Mouse (Mus musculus): Measurements from ENCODE around the gene Pdzd4. TPM values are rescaled to one million over a fixed set of nuclear protein-coding genes. Genes with fewer than 3 reads are reported as not detected.

Gene Pdzd4
- total RNA-seq, 2 experiments from 2014 or later = 113 to 120 TPM

DNA sequence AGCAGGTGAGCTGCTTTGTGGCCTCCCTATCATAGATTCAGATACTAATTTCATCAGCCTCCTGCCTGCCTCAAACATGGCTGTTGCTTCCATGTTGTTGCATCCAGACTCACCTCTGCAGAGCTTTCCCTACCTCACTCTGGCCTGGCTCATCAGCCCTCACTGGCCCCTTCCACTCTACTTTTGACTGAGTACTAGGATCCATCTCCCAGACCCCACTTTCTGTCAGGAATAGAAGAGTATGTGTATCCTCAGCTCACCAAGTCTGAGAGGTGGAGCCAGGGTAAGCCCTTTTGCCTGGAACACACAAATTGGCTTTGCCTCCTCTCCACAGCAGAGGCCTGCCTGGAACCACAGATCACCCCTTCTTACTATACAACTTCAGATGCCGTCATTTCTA, 36.3 kb downstream of the Pdzd4 start:
- no peak for DNase-seq (ENCODE audit: low spot score in 2 of 2)
- intact Hi-C loops (cut with DNase I) = loop anchor here (5.0 kb wide), 1 partner anchor 71 kb away; the partner anchor contains the start of genes Abcd1 and Bcap31

DNA sequence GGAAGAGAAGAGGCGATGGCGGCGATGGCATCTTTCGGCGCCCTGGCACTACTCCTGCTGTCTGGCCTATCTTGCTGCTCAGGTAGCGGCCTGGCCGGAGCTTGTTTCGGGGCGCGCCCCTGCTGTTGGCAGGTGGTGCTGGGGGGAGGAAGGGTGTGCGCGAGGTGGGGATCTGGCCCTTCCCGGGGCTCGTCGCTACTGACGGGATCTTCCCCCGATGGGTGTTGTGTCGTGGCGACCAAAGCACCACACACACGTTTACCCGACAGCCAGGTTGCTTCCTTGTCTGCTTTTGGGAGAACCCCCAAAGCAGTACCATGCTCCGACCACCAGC, 37.6 kb downstream of the Pdzd4 start:
- DNase-seq (ENCODE audit: low spot score in 2 of 2) = no peak
- intact Hi-C loops (cut with DNase I) = loop anchor here (5.0 kb wide), 1 partner anchor 70 kb away; the partner anchor contains the start of genes Abcd1 and Bcap31

DNA sequence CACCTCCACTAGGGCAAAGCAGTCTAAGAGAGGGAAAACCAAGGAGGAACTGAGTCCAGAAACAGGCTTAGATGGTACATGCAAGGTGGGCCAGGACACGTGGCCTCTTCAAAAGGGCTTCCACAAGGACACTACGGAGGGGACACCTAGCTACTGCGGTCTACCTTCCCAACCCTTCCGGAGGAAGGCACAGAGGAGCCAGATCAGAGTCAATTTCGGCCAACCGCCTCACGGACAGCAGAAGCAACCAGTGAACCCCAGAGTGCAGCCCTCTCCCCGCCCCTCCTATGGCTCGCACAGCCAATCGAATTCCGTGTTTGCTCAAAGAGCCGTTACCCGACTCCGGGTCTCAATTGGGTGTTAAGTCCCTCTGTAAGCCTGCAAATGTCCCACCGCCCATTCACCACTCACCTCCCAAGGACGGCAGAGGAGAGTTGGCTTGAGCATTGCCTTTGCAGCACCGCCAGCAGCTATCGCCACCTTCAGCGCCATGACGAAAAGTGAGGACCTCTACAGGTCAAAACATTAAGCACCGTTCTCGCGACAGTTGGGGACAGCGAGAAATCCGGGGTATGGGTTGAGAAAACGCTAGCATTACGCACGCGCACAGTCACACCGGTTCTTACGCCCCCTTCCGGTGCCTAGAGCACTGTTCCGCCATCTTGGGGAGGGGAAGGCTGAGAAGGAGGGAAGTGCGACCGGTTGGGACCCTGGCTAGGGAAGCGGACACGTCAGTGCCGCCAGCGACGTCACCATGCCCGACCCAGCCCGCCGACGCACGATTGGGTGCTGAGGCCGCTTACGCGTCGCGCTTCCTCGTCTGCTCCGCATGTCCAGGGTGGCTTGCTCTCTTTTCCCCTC, 38.2 kb downstream of the Pdzd4 start, which contains the start of the genes Idh3g and Ssr4:
Gene Idh3g, minus strand, starts transcription at position 534 of the 861 bp plus-strand sequence.
Gene Ssr4, plus strand, starts transcription at position 665 of the 861 bp plus-strand sequence.
- peak; percentile 91 to 95 for DNase-seq (ENCODE audit: low spot score in 2 of 2)
- intact Hi-C loops (cut with DNase I) = loop anchor here (5.0 kb wide), 1 partner anchor 69 kb away; the partner anchor contains the start of genes Abcd1 and Bcap31

DNA sequence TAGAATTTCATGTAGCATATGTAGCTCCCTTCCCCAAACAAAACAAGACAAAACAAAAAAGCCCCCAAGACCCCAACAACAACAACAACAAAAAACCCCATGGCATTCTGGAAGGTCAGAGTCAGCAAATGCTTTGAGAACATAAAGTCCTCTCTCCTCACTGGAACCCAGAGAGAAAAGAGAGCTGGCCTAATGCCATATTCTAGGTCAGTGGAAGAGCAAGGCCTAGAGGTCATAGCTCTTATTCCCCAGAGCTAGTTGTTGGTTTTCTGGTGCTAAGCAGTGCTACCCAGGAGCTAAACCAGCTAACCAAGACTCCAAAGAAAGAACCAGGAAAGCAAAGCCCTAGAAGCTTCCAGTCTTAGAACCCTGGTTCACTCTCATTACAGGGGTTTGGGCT, 39.1 kb downstream of the Pdzd4 start:
- intact Hi-C loops (cut with DNase I) = loop anchor here (5.0 kb wide), 1 partner anchor 68 kb away; the partner anchor contains the start of genes Abcd1 and Bcap31

DNA sequence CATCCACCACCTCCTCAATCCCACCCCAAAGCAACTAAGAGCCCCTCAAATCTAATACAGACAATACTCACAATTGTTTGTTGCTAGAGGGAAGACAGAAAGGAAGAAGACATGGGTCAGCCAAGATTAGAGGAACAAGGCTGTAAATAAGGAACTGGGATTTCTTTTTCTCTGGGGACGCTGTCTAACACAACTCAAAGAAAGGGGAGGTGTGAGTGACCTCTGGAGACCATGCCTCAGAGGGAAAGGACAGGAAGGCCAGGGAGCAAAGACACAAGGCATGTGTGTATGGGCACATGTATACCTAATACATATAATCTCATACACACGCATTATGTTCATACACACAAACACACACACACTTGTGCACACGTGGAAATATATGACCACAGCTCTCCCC, 42.5 kb downstream of the Pdzd4 start:
- DNase-seq (ENCODE audit: low spot score in 2 of 2) = no peak
- intact Hi-C loops (cut with DNase I) = no loop called here

More for the DNA sequence above, 39.1 kb downstream of the Pdzd4 start:
- no peak for DNase-seq (ENCODE audit: low spot score in 2 of 2)

DNA sequence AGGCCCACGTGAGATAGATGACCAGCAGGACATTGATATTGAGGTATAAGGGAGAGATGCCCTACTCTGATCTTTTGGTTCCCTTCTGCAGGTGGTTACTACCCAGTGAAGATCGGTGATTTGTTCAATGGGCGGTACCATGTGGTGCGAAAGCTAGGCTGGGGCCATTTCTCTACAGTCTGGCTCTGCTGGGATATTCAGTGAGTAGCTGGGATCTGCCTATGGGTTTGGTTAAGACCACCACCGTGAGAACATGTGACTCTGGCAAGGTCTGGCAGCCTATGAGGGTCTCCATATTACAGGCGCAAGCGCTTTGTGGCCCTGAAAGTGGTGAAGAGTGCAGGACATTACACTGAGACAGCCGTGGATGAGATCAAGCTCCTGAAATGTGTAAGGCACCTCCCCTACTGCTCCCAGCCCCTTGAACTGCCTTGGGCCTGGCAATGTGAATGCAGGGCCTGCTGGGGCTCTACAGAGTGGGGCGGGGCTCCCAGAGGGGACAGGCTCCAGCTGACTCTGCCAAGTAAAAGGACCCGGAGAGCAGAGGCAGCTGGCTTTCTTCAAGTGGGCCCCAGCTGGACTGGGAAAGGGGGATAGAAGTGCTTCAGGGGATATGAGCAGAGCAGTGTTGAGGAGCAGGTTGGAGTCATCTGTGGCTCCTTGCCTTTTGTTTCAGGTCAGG, 49.8 kb downstream of the Pdzd4 start:
- no peak for DNase-seq (ENCODE audit: low spot score in 2 of 2)
- intact Hi-C loops (cut with DNase I) = no loop called here

DNA sequence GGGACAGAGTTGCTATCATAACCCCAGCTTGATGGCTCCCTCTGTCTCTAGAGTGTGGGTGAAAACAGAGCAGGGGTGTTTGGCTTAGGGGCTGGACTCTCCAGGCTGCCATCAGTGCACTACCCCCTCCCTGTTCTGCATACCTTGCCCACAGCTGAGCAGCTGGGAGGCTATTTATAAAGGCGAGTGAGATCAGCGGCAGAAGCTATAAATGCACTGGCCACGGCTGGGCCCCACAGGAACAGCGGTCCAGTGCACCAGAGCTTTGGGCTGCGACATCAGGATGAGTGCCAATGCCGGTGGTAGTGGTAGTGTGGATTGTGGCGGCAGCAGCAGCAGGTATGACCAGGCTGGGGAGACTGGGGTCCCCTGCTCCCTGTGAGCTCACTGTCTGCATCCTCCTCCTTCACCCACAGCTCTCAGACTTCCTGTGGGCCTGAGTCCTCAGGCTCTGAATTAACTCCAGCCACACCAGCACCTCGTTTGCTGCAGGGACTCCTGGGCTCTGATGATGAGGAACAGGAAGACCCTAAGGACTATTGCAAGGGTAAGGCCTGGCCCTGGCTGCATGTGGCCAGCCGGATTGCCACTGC, 50.5 kb downstream of the Pdzd4 start, which contains the start of gene Srpk3:
Gene Srpk3, plus strand, starts transcription at position 238 of the 593 bp plus-strand sequence.
- DNase-seq (ENCODE audit: low spot score in 2 of 2) = peak in 1 of 2 experiments; percentile 44
- intact Hi-C loops (cut with DNase I) = no loop called here

DNA sequence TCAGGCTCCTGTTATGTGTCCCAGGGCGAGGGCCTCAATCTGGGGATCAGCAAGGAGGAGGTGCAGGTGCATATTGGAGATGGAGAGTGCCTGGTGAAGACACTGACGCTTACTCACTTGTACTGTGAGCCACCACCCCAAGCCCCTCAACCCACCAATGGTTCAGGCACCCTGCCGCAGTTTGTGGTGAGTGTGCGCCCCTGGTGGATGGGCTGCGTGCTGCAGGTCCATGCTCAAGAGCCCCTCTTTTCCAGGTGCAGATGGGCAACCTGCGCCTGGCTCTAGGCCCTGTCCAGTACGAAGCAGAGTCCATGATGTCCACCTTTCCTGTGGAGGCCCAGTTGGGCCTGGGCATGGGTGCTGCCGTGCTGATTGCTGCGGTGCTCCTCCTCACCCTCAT, 57.5 kb downstream of the Pdzd4 start:
- intact Hi-C loops (cut with DNase I) = no loop called here
- DNase-seq (ENCODE audit: low spot score in 2 of 2) = no peak

DNA sequence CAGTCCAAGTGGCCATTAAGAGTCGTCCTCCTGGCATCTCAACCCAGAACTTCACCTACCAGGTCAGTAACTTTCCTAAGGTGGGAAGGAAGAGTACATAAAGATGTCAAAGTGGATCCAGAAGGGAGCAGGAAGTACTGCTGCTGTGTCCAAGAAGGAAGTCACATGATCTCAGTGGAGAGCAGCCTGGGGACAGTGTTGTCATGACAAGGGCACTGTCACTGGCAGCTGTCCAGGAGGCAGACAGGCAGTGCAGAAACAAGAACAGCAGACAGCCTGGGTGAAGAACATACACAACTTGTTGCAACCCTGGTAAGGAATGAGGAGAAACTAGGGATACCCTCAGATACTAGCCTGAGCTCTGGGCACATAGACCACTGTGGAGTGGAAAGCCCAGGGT, 59.5 kb downstream of the Pdzd4 start:
- DNase-seq (ENCODE audit: low spot score in 2 of 2) = no peak
- intact Hi-C loops (cut with DNase I) = no loop called here

DNA sequence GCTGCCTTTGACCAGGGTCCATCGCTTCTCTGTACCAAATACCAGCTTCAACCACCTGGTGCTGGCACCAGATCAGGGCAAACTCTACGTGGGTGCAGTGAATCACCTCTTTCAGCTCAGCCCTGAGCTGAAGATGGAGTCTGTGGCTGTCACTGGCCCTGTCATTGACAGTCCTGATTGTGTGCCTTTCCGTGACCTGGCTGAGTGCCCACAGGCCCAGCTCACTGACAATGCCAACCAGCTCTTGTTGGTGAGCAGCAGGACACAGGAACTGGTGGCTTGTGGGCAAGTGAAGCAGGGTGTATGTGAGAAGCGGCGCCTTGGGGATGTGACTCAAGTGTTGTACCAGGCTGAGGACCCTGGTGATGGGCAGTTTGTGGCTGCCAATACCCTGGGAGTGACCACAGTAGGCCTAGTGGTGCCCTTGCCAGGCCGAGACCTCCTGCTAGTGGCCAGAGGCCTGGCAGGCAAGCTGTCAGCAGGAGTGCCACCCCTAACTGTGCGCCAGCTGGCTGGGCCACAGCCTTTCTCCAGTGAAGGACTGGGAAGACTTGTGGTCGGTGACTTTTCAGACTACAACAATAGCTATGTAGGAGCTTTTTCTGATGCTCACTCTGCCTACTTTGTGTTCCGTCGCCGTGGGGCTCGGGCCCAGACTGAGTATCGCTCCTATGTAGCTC, 66.0 kb downstream of the Pdzd4 start:
- intact Hi-C loops (cut with DNase I) = no loop called here
- peak in 1 of 2 experiments; percentile 23 for DNase-seq (ENCODE audit: low spot score in 2 of 2)

DNA sequence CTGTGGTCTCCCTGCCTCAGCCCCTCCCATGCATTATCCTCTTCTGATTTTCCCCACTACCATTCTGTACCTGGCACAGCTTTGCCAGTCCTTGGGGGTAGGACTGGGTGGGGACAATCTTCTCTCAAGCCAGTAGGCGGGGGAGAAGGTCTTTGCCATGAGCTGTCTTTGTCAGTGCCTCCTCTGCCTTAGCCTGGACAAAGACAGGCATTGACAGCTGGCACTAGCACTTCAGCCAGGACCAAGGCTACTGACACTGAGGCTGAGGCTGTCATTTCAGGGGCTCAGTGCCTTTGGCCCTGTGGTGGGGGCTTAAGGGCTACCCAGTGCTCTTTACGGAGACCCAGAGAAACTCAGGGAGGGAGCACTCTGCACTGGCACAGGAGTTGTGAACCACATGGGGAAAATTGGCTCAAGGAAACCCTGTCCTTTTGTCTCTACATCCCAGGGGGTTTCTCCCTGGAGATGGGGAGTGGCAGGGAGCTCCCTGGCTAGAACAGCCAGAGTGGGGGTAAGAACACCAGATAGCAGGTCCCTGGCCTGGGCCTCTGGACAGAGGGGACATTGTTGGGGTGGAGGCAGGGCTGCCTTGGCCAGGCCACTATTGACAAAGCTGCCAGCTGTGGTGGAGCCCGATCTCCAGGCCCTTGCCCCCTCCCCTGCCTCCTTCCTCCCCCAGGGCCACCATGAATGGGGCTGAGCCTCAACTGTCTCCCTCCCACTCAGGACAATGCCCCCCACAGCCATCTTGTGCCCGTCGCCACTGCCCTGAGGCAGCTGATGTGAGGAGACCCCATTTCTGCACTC, 68.2 kb downstream of the Pdzd4 start, which contains the start of gene Plxnb3:
Gene Plxnb3, plus strand, starts transcription at position 757 of the 807 bp plus-strand sequence.
- no peak for DNase-seq (ENCODE audit: low spot score in 2 of 2)
- intact Hi-C loops (cut with DNase I) = no loop called here

DNA sequence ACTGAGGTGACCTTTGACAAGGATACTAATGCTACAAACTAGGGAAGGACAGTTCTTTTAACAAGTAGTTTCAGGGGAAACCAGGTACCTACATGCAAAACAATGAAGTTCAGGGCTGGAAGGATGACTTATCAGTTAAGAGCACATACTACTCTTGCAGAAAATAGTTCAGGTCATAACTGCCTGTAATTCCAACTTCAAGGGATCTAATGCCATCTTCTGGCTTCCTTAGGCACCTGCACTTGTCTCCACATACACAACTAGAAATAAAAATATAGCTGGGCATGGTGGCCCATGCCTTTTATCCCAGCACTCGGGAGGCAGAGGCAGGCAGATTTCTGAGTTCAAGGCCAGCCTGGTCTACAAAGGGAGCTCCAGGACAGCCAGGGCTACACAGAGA, 75.8 kb downstream of the Pdzd4 start:
- intact Hi-C loops (cut with DNase I) = no loop called here

DNA sequence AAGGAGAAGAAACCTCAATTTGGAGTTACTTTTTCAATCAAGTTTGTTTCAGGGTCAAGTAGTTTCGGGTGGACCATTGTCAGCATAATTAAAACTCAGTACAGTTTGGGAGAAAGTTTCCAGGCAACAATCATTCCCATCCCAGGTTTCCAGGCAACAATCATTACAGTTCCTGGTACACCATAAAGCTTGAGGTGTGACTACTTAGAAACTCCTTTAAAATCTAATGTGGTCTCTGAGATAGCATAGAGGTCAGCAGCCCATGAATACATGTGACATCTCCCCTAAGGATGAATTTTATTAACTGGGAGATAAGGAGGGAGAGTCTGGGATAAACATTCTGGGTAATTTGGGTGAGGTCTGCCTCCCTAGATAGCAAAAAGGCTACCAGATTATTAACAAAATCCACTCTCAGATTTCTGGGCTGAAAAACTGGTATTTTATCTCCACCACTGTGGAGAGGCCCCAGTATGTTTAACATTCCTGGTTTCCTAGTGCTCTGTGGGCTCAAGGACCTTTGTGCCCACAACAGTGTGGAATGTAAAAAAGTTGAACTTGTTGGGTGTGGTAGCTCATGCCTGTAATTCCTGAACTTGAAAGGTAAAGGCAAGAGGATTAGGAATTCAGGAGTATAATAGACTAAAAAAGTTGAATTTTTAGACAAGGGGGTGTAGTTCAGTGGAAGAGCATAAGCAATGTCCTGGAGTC, 79.8 kb downstream of the Pdzd4 start:
- no peak for DNase-seq (ENCODE audit: low spot score in 2 of 2)
- intact Hi-C loops (cut with DNase I) = no loop called here

More for the DNA sequence above, 75.8 kb downstream of the Pdzd4 start:
- no peak for DNase-seq (ENCODE audit: low spot score in 2 of 2)

Other genes starting within 250 kb of the Pdzd4 start
- under 1 TPM; 0.79 to 0.82 TPM for gene Dusp9, start 185.6 kb downstream of the Pdzd4 start, total RNA-seq (2021)
- gene Pnck, start 164.9 kb downstream of the Pdzd4 start, total RNA-seq (2021) = 100 to 1,000 TPM; 145 to 153 TPM
- 10 to 100 TPM; 85.8 to 86.1 TPM for gene Slc6a8, start 151.8 kb downstream of the Pdzd4 start, total RNA-seq (2021)
- 10 to 100 TPM; 69.5 to 78.3 TPM for gene Bcap31, start 108.8 kb downstream of the Pdzd4 start, total RNA-seq (2021)
- gene Abcd1, start 108.4 kb downstream of the Pdzd4 start, total RNA-seq (2021) = 10 to 100 TPM; 14.8 to 14.9 TPM
- gene Plxnb3, start 67.9 kb downstream of the Pdzd4 start, total RNA-seq (2021) = 10 to 100 TPM in 1 of 2 experiments, 1 to 10 TPM in 1; 9.9 to 13.4 TPM
- 1 to 10 TPM; 5.8 to 7.0 TPM for gene Srpk3, start 50.6 kb downstream of the Pdzd4 start, total RNA-seq (2021)
- gene Idh3g, start 38.1 kb downstream of the Pdzd4 start, total RNA-seq (2021) = 100 to 1,000 TPM; 167 to 178 TPM
- 100 to 1,000 TPM in 1 of 2 experiments, 10 to 100 TPM in 1; 94.7 to 109 TPM for gene Ssr4, start 37.9 kb downstream of the Pdzd4 start, total RNA-seq (2021)
- not detected for gene Avpr2, start 67.1 kb upstream of the Pdzd4 start, total RNA-seq (2021)
- gene L1cam, start 71.1 kb upstream of the Pdzd4 start, total RNA-seq (2021) = 100 to 1,000 TPM; 240 to 245 TPM
- gene Arhgap4, start 96.9 kb upstream of the Pdzd4 start, total RNA-seq (2021) = 1 to 10 TPM; 5.5 to 6.0 TPM
- gene Naa10, start 97.0 kb upstream of the Pdzd4 start, total RNA-seq (2021) = 10 to 100 TPM; 57.2 to 58.8 TPM
- gene Renbp, start 105.9 kb upstream of the Pdzd4 start, total RNA-seq (2021) = 1 to 10 TPM; 5.4 to 6.4 TPM
- 10 to 100 TPM; 71.8 to 73.7 TPM for gene Hcfc1, start 141.4 kb upstream of the Pdzd4 start, total RNA-seq (2021)
- gene Irak1, start 198.9 kb upstream of the Pdzd4 start, total RNA-seq (2021) = 10 to 100 TPM; 32.1 to 38.5 TPM

Data from left cerebral cortex, postnatal 14 days (tissue).